Mouse (Mus musculus) intestine, postnatal 0 days (tissue): ENCODE data around the gene Cfap77. TPM values are rescaled to one million over a fixed set of nuclear protein-coding genes. Genes with fewer than 3 reads are reported as not detected.
"Not testable (repeated sequence)": the region's sequence is repeated elsewhere in the genome, so short reads cannot be mapped to it uniquely, and the experiment has no call there.

Source experiments
- ATAC-seq: fragments of 200-750 bp; cut with Nextera tagmentation; 2 replicates; pipeline ENCODE4 v1.8.0; 2017; ENCODE audit warnings: mild to moderate bottlenecking, moderate TSS enrichment, moderate library complexity
- H3K27ac ChIP-seq: fragments of 300-500 bp; sonication (generic); 2 replicates; pipeline ENCODE4 v1.5.1; 2014; ENCODE audit warnings: mild to moderate bottlenecking, low read depth, low read length, moderate library complexity
- H3K27me3 ChIP-seq: fragments of 300-500 bp; sonication (generic); replicated peaks from 2 replicates; pipeline ENCODE4 v1.6.1; 2014; ENCODE audit warnings: low read length, mixed read lengths; ENCODE audit not compliant: control insufficient read depth, insufficient read depth
- H3K36me3 ChIP-seq: fragments of 300-500 bp; sonication (generic); 2 replicates; pipeline ENCODE4 v1.6.1; 2014; ENCODE audit warnings: mild to moderate bottlenecking, moderate library complexity; ENCODE audit not compliant: control insufficient read depth, insufficient read depth
- H3K4me1 ChIP-seq: fragments of 300-500 bp; sonication (generic); replicated peaks from 2 replicates; pipeline ENCODE4 v1.6.1; 2014; ENCODE audit warnings: antibody characterized with exemption, low read length, mixed read lengths; ENCODE audit not compliant: control insufficient read depth, insufficient read depth
- H3K4me2 ChIP-seq: fragments of 300-500 bp; sonication (generic); replicated peaks from 2 replicates; pipeline ENCODE4 v1.6.1; 2014; ENCODE audit warnings: low read depth, mild to moderate bottlenecking, moderate library complexity
- H3K4me3 ChIP-seq: fragments of 300-500 bp; sonication (generic); 2 replicates; pipeline ENCODE4 v1.5.1; 2014; ENCODE audit warnings: low read depth, low read length
- H3K9ac ChIP-seq: fragments of 300-500 bp; sonication (generic); 2 replicates; pipeline ENCODE4 v1.6.1; 2014; ENCODE audit warnings: mild to moderate bottlenecking, low read depth, low read length
- H3K9me3 ChIP-seq: fragments of 300-500 bp; sonication (generic); 2 replicates; pipeline ENCODE4 v1.6.1; 2016; ENCODE audit warnings: mixed run types; ENCODE audit not compliant: control insufficient read depth
- CTCF ChIP-seq: sonication (generic); IDR thresholded peaks from 2 replicates; pipeline ENCODE4 v1.5.1; 2016; ENCODE audit warnings: low read depth, mild to moderate bottlenecking, control low read depth, antibody characterized with exemption, moderate library complexity
- WGBS: fragments of 180-500 bp; shearing (Covaris S2); extraction: QIAGEN DNeasy Blood & Tissue Kit; methylation state at CpG from one replicate; pipeline ENCODE4 v1.1.7; 2014; 5-methylcytosine and 5-hydroxymethylcytosine counted together
- polyA plus RNA-seq: library from polyadenylated mRNA; unstranded; fragments of >200 nt; fragmentation: Nextera tagmentation; extraction: Ambion mirVana; gene quantifications from 2 replicates; pipeline ENCODE4 v1.2.1, GENCODE M21; 2015

Cfap77 gene
- polyA plus RNA-seq, 1 experiment from 2014 or later, result 0.08 TPM

DNA sequence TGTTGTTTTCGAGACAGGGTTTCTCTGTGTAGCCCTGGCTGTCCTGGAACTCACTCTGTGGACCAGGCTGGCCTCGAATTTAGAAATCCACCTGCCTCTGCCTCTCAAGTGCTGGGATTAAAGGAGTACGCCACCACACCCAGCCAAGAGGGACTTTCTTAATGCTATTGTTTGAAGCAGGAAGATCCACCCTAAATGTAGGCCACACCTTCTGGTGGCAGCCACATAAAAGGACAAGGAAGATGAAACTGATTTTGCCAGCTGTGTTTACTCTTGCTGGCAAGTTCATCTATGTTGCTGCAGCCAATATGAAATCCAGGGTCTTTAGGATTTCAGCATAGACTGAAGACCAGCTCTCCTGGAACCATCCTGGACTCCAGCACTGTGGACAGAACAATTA lies 42.6 kb upstream of the Cfap77 start:
- H3K4me1 ChIP-seq, result no peaks in the 10 kb centered on the region
- H3K4me3 ChIP-seq, result no peak overlapping the region
- H3K4me2 ChIP-seq, result no peak overlapping the region
- H3K27ac ChIP-seq, result no peak overlapping the region
- H3K9ac ChIP-seq, result no peak overlapping the region
- ATAC-seq, result no peak
- TF ChIP-seq CTCF, result no peak
- H3K27me3 ChIP-seq, result no peaks in the 10 kb centered on the region
- no peaks in the 10 kb centered on the region for H3K36me3 ChIP-seq
- 55% methylated on average over 3 of the region's 3 CpGs for WGBS
- no peaks in the 10 kb centered on the region for H3K9me3 ChIP-seq

DNA sequence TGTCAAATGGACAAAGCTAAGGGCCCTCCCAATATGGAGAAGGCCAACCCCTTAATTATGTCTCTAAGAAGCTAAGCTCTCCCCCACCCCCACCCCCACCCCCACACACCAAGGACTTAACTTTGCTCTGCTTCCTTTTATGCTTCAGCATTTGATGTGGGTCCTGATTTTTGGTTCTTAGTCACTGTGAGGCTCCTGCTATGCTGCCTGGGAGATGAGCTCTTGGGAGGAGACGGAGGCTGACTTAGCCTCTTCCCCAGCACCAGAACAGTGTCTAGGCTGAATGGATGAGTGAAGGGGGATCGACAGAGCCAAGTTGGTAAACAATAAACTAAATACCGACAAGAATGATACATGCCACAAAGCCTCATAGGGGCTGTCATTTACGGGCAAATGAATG lies 41.9 kb upstream of the Cfap77 start:
- Histone ChIP-seq H3K4me1 (no peaks in the 10 kb centered on the region), H3K4me3 (no peak overlapping the region), H3K4me2 (no peak overlapping the region), H3K9me3 (no peaks in the 10 kb centered on the region), H3K36me3 (no peaks in the 10 kb centered on the region), H3K27ac (no peak overlapping the region), H3K27me3 (no peaks in the 10 kb centered on the region), H3K9ac (no peak overlapping the region)
- 77% methylated on average over 4 of the region's 4 CpGs for WGBS
- ATAC-seq, result no peak
- no peak for TF ChIP-seq CTCF

DNA sequence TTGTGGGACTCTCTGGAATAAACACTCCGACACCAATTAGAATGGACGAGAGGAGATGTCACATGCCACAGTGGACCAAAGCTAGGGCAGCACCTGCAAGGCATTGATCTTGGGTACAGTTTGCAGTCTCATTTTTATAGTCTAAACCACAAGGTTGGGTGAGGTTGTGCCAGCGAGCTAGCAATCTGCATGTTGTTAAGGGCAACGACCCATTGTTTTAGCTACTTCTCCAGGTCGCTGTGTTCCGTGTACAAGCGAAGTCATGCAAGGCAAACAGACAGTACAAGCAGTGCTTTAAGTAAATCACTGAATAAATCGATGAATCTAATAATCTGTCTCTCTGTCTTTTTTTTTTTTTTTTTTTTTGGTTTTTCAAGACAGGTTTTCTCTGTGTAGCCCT lies 40.8 kb upstream of the Cfap77 start:
- Histone ChIP-seq H3K4me2 (no peak overlapping the region), H3K4me1 (no peaks in the 10 kb centered on the region), H3K36me3 (no peaks in the 10 kb centered on the region), H3K9me3 (no peaks in the 10 kb centered on the region), H3K4me3 (no peak overlapping the region), H3K27me3 (no peaks in the 10 kb centered on the region), H3K9ac (no peak overlapping the region), H3K27ac (no peak overlapping the region)
- no peak for ATAC-seq
- WGBS, result 85% methylated on average over 8 of the region's 8 CpGs
- TF ChIP-seq CTCF, result no peak

DNA sequence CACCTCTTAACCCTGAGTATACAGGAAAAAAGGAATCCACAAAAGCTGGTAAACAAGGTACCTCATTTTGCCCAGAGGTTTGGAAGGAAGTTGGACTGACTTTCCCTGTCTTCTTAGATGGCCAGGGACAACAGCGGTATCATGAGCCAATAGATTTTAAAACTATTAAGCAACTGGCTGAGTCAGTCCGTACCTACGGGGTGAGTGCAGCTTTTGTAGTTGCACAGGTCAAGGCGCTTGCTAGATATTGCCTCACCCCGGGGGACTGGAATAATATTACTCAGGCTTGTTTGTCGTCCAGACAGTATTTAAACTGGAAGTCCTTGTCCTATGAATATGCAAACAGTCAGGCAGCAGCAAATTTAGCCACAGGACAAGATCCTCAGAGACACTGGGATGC lies 34.4 kb upstream of the Cfap77 start:
- not testable (repeated sequence) for H3K9me3 ChIP-seq, H3K4me1 ChIP-seq, H3K4me3 ChIP-seq, H3K9ac ChIP-seq, H3K4me2 ChIP-seq, H3K27ac ChIP-seq, H3K27me3 ChIP-seq, ATAC-seq
- H3K36me3 ChIP-seq, result peaks cover 25% of the 10 kb centered on the region
- 73% methylated on average over 6 of the region's 6 CpGs for WGBS

GRCm38 (mm10) chr2:29086026-29086425 lies 31.2 kb upstream of the Cfap77 start:
- Histone ChIP-seq H3K9ac (no peak overlapping the region), H3K27me3 (no peaks in the 10 kb centered on the region), H3K4me2 (no peak overlapping the region), H3K4me3 (no peak overlapping the region), H3K36me3 (peaks cover 55% of the 10 kb centered on the region), H3K4me1 (no peaks in the 10 kb centered on the region), H3K27ac (no peak overlapping the region), H3K9me3 (no peaks in the 10 kb centered on the region)
- no peak for ATAC-seq
- 96% methylated on average over 7 of the region's 7 CpGs for WGBS
- TF ChIP-seq CTCF, result no peak

DNA sequence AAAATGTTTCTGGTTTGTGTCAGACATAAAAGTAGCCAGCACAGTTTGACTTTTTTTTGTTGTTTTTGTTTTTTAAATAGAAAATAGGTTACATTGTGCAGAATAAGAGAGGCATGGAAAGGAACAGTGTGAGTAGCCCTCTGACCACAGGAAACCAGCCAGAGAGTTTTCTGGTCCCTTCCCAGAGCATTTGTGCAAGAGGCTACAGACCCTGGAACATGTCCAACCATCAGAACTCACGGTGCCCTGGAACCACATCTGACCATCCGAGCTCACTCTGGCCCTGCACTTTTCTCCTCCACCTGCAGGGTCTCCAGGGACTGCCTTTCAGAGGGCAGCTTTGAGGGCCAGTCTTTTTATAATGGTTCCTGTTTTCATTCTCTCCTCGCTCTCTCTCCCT lies 27.1 kb upstream of the Cfap77 start:
- no peak overlapping the region for H3K9ac ChIP-seq
- peak; percentile 22 for TF ChIP-seq CTCF
- no peak overlapping the region for H3K27ac ChIP-seq
- WGBS, result 66% methylated on average over 3 of the region's 3 CpGs
- no peaks in the 10 kb centered on the region for H3K4me1 ChIP-seq
- ATAC-seq, result no peak
- H3K9me3 ChIP-seq, result no peaks in the 10 kb centered on the region
- no peak overlapping the region for H3K4me2 ChIP-seq
- no peaks in the 10 kb centered on the region for H3K27me3 ChIP-seq
- H3K36me3 ChIP-seq, result peaks cover 88% of the 10 kb centered on the region
- H3K4me3 ChIP-seq, result no peak overlapping the region

- Histone ChIP-seq H3K9ac (no peak overlapping the region), H3K27ac (no peak overlapping the region), H3K4me1 (no peaks in the 10 kb centered on the region), H3K27me3 (no peaks in the 10 kb centered on the region), H3K4me3 (no peak overlapping the region), H3K4me2 (no peak overlapping the region), H3K36me3 (peaks cover 88% of the 10 kb centered on the region), H3K9me3 (no peaks in the 10 kb centered on the region)
- WGBS, result 78% methylated on average over 2 of the region's 2 CpGs
- ATAC-seq, result no peak
- no peak for TF ChIP-seq CTCF
Observed at GRCm38 (mm10) chr2:29076226-29076625, 21.4 kb upstream of the Cfap77 start.
